In the genomic region with DNA sequence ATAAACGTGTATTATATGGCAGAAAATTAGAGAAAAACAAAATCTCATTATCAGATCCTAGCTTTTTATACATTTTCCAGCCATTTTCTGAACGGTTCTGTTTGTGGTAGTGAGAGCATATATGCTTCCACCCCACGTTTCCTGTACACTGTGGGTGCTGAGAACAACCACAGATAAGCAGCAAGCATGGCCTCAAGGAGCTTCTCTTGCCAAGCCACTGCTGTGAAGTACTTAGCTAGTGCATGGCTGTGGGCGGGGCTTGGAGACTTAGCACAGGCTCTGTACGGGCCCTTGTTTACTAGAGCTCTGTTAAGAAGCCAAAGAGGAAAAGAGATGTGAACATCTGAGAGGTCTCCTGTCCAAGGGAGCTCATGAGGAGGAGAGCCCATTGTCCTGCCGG, we compare ENCODE assay signal across 11 mouse cellular contexts. TPM values are rescaled to one million over a fixed set of nuclear protein-coding genes. Genes with fewer than 3 reads are reported as not detected.
DNase-seq lines count a peak whose midpoint lies in the region; ATAC-seq lines count a peak whose summit lies in the region.
"Had no signal": no experiment of that assay in that cellular context is flagged by ENCODE, and none has a peak within 500 bp of the region (broad histone marks: within the 10 kb centered on the region; RNA-seq: fewer than 3 reads in every experiment).

No protein-coding gene starts in this region.

- WGBS in forebrain, embryonic 13.5 days, result 61% methylated on average over 6 of the region's 6 CpGs

- H3K9me3 ChIP-seq in forebrain, embryonic 13.5 days (replicated peaks), result no peaks in the 10 kb centered on the region

- H3K4me3 ChIP-seq in forebrain, embryonic 13.5 days, result no peak overlapping the region

- H3K4me2 ChIP-seq in forebrain, embryonic 13.5 days, result no peak overlapping the region

- peak; percentile 20 to 42 for DNase-seq in CD8-positive naive resting alpha-beta T cell, adult 2 months (ENCODE audit: low read depth in 2 of 2, low spot score in 2 of 2)
- DNase-seq in lung, adult 18-20 months, result peak; percentile 75 to 80
- DNase-seq in thymus, adult 18-20 months, result peak; percentile 15 to 43
- DNase-seq in layer of hippocampus, adult 18-20 months (ENCODE audit: low spot score in 2 of 2), result no peak
- no peak for DNase-seq in embryo, embryonic 10.5 days (ENCODE audit: low spot score)
- no peak for DNase-seq in cerebellum, adult 18-20 months
- DNase-seq: adrenal gland, postnatal 10 days; cerebellum, adult 9-10 months; kidney, adult 9 months had no signal

- peak; percentile 92 for ATAC-seq in common myeloid progenitor, adult 5-6 weeks (replicated peaks; ENCODE audit: low read depth, poor library complexity, severe bottlenecking)
- ATAC-seq in forebrain, embryonic 13.5 days, result no peak

- no peak overlapping the region for H3K27ac ChIP-seq in forebrain, embryonic 13.5 days

- no peaks in the 10 kb centered on the region for H3K4me1 ChIP-seq in forebrain, embryonic 13.5 days

- H3K36me3 ChIP-seq in forebrain, embryonic 13.5 days (ENCODE audit: poor library complexity, severe bottlenecking), result peaks cover 55% of the 10 kb centered on the region

- no peaks in the 10 kb centered on the region for H3K27me3 ChIP-seq in forebrain, embryonic 13.5 days

- H3K9ac ChIP-seq in forebrain, embryonic 13.5 days, result no peak overlapping the region

RNA-seq across cellular contexts. Expression of gene Rft1, which starts 20.8 kb away (rescaled TPM):
- 15.8 and 18.3 TPM in 2 replicates for total RNA-seq in common myeloid progenitor, adult 5-6 weeks (2017)
- polyA plus RNA-seq in forebrain, embryonic 13.5 days (2015; fragmentation: Nextera tagmentation; extraction: Ambion mirVana), result 8.8 and 9.3 TPM in 2 replicates
- total RNA-seq in layer of hippocampus, adult 18-20 months (2021), result 10 to 100 TPM; 10.9 TPM

RNA-seq across cellular contexts. Expression of gene Sfmbt1, which starts 39.7 kb away (rescaled TPM):
- 16.0 and 18.9 TPM in 2 replicates for total RNA-seq in common myeloid progenitor, adult 5-6 weeks (2017)
- polyA plus RNA-seq in forebrain, embryonic 13.5 days (2015; fragmentation: Nextera tagmentation; extraction: Ambion mirVana), result 23.5 and 25.8 TPM in 2 replicates
- 10 to 100 TPM; 36.4 to 36.5 TPM for total RNA-seq in layer of hippocampus, adult 18-20 months (2021)

RNA-seq across cellular contexts. Expression of gene Prkcd, which starts 48.9 kb away (rescaled TPM):
- 80.4 and 81.1 TPM in 2 replicates for total RNA-seq in common myeloid progenitor, adult 5-6 weeks (2017)
- 21.4 and 21.9 TPM in 2 replicates for polyA plus RNA-seq in forebrain, embryonic 13.5 days (2015; fragmentation: Nextera tagmentation; extraction: Ambion mirVana)
- 10 to 100 TPM; 31.5 to 38.1 TPM for total RNA-seq in layer of hippocampus, adult 18-20 months (2021)

Comparison
In these comparisons a context has a peak if more than half of its experiments do, and no peak if none do; other contexts are left out.
1. DNase-seq: peak in CD8-positive naive resting alpha-beta T cell, adult 2 months (2 of 2), lung, adult 18-20 months (2 of 2) and thymus, adult 18-20 months (2 of 2); none in layer of hippocampus, adult 18-20 months (0 of 2), embryo, embryonic 10.5 days (single experiment) and cerebellum, adult 18-20 months (0 of 2).